Mouse (Mus musculus): Measurements from ENCODE around the gene Tmem210.

DNA sequence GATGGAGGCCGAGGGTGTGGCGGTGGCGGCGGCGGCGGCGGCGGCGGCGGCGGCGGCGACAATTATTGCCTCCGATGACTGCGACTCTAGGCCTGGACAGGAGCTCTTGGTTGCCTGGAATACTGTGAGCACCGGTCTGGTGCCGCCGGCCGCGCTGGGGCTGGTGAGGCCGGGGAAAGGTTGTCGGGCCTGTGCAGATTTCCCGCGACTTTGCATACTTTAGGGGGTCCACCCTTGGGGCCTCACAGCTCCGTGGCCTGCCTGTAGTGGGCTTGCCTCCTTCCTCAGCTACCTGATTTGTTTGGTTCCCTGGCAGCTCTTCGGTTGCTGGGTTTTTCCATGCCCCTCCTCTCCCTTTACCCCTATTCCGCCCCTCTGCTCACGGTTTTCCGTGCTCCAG lies 15.4 kb upstream of the Tmem210 start:
- no peak for TF ChIP-seq CTCF (IDR thresholded peaks at IDR 0.05; ENCODE audit: borderline replicate concordance, extremely low read depth, insufficient read depth, insufficient read length)
- no peak for TF ChIP-seq POLR2A (IDR thresholded peaks at IDR 0.05; ENCODE audit: borderline replicate concordance, extremely low read depth, insufficient read depth, insufficient read length, poor library complexity, severe bottlenecking)
